Mouse (Mus musculus) myocyte (in vitro differentiated cells): ENCODE data around the gene Ncor2.

Experiments used
- E2F4 ChIP-seq: IDR thresholded peaks from one replicate; pipeline ENCODE4 v1.6.1; 2011; ENCODE audit warnings: mild to moderate bottlenecking, control low read depth, moderate library complexity; ENCODE audit not compliant: insufficient read depth
- POLR2A ChIP-seq: IDR thresholded peaks from one replicate; pipeline ENCODE4 v1.6.1; 2011; ENCODE audit warnings: low read depth, mild to moderate bottlenecking, control low read depth, moderate library complexity; ENCODE audit not compliant: insufficient read length
- TCF12 ChIP-seq: IDR thresholded peaks from one replicate; pipeline ENCODE4 v1.6.1; 2011; ENCODE audit warnings: mild to moderate bottlenecking, control low read depth; ENCODE audit not compliant: poor library complexity, insufficient read depth, severe bottlenecking

- no peak for TF ChIP-seq TCF12
- TF ChIP-seq POLR2A = no peak
- TF ChIP-seq E2F4 = no peak
These were observed 45.4 kb downstream of the Ncor2 start for GRCm38 (mm10) chr5:125133651-125134050.
